Mouse (Mus musculus): ENCODE measurements around the gene Gm42688. TPM values are rescaled to one million over a fixed set of nuclear protein-coding genes. Genes with fewer than 3 reads are reported as not detected.

The Gm42688 gene
- polyA plus RNA-seq, 1 experiment from 2014 or later = 2.3 TPM

DNA sequence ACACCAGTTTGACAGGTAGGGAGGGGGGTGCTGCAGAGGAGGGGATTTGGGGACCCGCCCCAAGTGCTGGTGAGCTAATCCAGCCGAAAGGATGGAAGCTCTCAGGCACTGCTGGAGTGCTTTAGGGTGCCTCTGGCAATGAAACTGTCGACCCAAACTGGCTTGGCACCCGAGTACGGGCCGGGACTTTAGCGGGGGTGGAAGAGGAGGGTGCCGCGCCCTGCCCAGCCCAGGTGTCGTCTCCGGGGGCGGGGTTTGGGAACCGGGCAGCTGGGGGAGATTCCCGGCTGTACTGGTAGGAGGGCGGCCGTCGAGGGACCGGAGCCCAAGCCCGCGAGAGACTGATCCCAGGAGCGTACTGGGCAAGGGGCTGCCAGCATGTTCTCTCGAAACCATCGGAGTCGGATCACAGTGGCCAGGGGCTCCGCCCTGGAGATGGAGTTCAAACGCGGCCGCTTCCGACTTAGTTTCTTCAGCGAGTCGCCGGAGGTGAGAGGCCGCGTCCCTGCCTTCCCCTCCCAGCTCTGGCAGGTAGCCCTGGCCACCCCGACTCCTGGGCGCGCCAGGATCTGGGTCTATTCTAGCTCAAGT, 34.2 kb downstream of the Gm42688 start:
- Histone ChIP-seq H3K27me3 (peaks cover 25% of the 10 kb centered on the region), H3K9me3 (replicated peaks) (no peaks in the 10 kb centered on the region), H3K4me2 (peak overlapping the region; percentile 67), H3K9ac (peak overlapping the region; percentile 10; the same call in 1 of the 2 replicates), H3K4me3 (peak overlapping the region; percentile 10; the same call in 1 of the 2 replicates), H3K27ac (no peak overlapping the region), H3K4me1 (peaks cover 32% of the 10 kb centered on the region), H3K36me3 (ENCODE audit: poor library complexity, severe bottlenecking) (no peaks in the 10 kb centered on the region)
- 4% methylated on average over 35 of the region's 37 CpGs for WGBS
- ATAC-seq = no peak

DNA sequence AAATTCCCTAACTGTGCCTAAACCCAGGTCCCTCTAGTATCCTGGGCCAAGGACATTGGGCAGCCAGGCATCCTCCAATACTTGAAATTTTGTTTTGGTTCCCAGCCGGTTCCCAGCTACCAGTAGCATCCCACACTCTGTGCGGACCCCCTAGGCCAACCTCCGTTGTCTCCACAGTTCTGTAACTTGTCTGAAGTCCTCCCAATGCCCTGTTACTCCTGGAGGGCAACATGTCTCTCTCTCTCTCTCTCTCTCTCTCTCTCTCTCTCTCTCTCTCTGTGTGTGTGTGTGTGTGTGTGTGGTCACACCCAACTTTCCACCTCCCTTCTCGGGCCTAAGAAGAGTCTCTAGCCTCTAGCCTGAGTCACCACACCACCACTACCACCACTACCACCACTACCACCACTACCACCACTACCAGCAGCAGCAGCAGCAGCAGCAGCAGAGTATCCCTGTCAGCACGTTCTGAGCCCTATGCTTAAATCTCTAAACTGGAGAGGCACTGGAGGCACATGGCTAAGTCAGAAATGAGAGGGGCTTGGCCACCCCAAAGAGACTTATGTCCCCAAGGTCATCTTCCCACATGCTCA, 35.0 kb downstream of the Gm42688 start:
- peak overlapping the region; percentile 67 for H3K4me2 ChIP-seq
- peaks cover 25% of the 10 kb centered on the region for H3K27me3 ChIP-seq
- no peaks in the 10 kb centered on the region for H3K9me3 ChIP-seq (replicated peaks)
- peaks cover 32% of the 10 kb centered on the region for H3K4me1 ChIP-seq
- no peaks in the 10 kb centered on the region for H3K36me3 ChIP-seq (ENCODE audit: poor library complexity, severe bottlenecking)
- ATAC-seq = no peak
- H3K4me3 ChIP-seq = peak overlapping the region; percentile 41
- WGBS = 12% methylated on average over 5 of the region's 5 CpGs
- H3K9ac ChIP-seq = peak overlapping the region; percentile 70
- peak overlapping the region; percentile 78 for H3K27ac ChIP-seq

DNA sequence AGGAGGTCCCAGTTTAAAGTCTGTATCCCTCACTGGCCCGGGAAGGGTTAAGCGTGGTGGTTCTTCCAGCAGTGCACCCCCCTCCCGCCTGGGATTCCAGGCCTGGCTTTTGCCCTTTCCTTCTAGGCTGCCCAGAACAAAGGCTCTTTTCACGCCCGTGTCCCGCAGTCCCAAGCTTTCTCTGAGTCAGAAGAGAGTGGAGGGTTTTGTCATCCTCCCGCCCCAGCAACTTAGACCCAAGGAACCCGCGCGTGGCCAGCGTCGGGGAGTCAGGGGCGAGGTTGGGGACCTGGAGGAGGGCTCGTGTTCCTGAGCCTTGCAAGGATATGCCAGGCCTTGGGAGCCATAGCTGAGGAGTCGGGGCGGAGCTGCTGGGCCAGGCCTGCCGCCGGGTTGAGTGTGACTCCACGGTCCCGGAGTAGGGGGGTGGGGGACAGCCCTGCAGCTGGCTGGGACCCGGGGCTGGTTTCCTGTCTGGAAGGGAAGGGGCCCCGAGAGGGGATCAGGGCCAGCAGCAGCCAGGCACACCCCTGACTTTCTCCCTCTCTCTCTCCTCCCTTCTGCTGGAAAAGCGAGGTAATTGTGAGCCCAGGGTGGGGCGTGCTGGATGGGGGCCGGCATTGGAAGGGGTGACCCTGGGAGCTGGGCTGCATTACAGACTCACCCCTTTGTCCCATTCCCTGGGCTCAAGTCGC, 35.6 kb downstream of the Gm42688 start:
- ATAC-seq = peak; percentile 72
- peak overlapping the region; percentile 78 for H3K27ac ChIP-seq
- H3K4me1 ChIP-seq = peaks cover 36% of the 10 kb centered on the region
- H3K9me3 ChIP-seq (replicated peaks) = no peaks in the 10 kb centered on the region
- peak overlapping the region; percentile 41 for H3K4me3 ChIP-seq
- H3K27me3 ChIP-seq = peaks cover 26% of the 10 kb centered on the region
- peak overlapping the region; percentile 67 for H3K4me2 ChIP-seq
- H3K9ac ChIP-seq = peak overlapping the region; percentile 70
- 0% methylated on average over 24 of the region's 26 CpGs for WGBS
- H3K36me3 ChIP-seq (ENCODE audit: poor library complexity, severe bottlenecking) = no peaks in the 10 kb centered on the region

DNA sequence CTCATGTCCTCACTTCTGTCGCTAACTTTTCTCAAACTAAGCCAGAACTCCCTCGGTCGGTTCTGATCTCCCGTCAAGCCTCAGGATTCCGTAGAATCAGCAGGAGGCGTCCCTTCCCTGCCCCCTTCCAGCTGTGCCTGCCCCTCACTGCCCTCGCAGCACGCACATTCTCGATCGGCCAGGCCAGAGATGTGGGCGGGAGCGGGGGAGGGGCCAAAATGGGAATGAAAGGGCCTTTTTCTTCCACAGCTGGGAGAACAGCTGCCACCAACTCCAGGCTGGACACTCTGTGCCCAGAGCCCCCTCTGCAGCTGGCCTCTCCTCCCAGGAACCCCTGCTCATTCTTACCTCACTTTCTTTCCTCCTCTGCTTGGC, 36.1 kb downstream of the Gm42688 start:
- Histone ChIP-seq H3K27me3 (peaks cover 31% of the 10 kb centered on the region), H3K27ac (peak overlapping the region; percentile 78), H3K9me3 (replicated peaks) (no peaks in the 10 kb centered on the region), H3K4me2 (peak overlapping the region; percentile 67), H3K4me1 (peaks cover 41% of the 10 kb centered on the region), H3K4me3 (peak overlapping the region; percentile 41), H3K9ac (peak overlapping the region; percentile 70), H3K36me3 (ENCODE audit: poor library complexity, severe bottlenecking) (no peaks in the 10 kb centered on the region)
- WGBS = under 1% methylated on average over 12 of the region's 12 CpGs
- ATAC-seq = peak; percentile 59

DNA sequence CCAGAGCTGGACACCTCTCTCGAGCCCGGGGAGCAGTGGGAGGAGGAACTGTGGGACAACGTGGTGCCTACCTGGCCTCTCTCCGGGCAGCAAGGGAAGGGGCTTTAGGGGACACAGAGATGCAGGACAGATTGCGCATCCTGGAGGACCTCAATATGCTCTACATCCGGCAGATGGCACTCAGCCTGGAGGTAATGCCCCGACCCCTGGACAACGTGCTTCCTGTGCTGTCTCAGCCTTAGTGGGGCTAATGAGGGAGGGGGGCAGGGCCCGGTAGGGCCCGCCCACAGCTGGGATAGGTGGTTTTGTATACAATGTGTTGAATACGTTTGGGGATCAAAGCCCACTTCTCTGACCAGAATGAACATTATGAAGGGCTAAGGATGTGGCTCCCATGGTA, 36.6 kb downstream of the Gm42688 start:
- Histone ChIP-seq H3K4me3 (peak overlapping the region; percentile 41), H3K9me3 (replicated peaks) (no peaks in the 10 kb centered on the region), H3K4me1 (peaks cover 41% of the 10 kb centered on the region), H3K36me3 (ENCODE audit: poor library complexity, severe bottlenecking) (no peaks in the 10 kb centered on the region), H3K27ac (peak overlapping the region; percentile 78), H3K9ac (peak overlapping the region; percentile 70), H3K4me2 (peak overlapping the region; percentile 67), H3K27me3 (peaks cover 32% of the 10 kb centered on the region)
- peak; percentile 10; the same call in 1 of the 2 replicates for ATAC-seq
- 2% methylated on average over 11 of the region's 11 CpGs for WGBS

DNA sequence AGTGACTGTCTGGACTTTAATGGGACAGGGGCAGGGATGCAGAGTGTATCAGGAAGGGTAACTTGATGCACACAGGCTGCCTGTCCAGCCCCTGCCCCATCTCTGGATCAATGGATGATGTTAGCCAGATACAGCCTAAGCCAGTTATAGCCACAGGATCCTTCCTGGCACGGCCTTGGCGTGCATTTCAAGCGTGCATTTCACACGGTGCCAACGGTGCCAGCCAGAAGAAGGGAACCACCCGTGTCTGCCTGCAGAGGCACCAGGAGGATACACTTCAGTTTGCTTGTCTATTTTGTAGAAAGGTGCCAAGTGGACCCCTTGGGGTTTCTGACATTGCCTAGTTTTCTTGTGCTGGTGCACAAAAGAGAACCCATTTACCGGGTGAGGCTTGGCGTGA, 38.6 kb downstream of the Gm42688 start:
- Histone ChIP-seq H3K27me3 (peaks cover 24% of the 10 kb centered on the region), H3K9me3 (replicated peaks) (no peaks in the 10 kb centered on the region), H3K36me3 (ENCODE audit: poor library complexity, severe bottlenecking) (no peaks in the 10 kb centered on the region), H3K4me2 (no peak overlapping the region), H3K4me3 (no peak overlapping the region), H3K9ac (no peak overlapping the region), H3K4me1 (peaks cover 41% of the 10 kb centered on the region), H3K27ac (no peak overlapping the region)
- WGBS = 93% methylated on average over 8 of the region's 8 CpGs
- no peak for ATAC-seq

DNA sequence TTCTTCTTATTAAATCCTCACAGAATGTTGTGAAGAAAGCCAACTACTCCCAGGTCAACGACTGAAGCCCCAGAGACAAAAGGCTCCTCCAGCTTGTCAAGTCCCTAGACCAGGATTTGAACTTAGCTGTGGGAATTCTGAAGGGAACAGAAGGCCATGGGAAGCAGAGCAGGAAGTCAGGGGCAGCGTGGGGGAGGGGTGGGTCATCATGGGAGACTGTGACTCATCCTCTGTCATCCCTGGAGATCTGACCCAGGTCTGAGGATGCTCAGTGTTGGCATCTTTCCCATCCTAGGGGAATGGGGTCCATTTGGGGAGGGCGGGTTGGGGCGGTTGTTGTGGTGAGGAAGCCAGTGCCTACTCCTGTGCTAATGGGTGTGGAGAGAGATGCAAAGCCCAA, 40.2 kb downstream of the Gm42688 start:
- Histone ChIP-seq H3K9ac (peak overlapping the region; percentile 62), H3K4me3 (no peak overlapping the region)
- WGBS = 31% methylated on average over 4 of the region's 4 CpGs

DNA sequence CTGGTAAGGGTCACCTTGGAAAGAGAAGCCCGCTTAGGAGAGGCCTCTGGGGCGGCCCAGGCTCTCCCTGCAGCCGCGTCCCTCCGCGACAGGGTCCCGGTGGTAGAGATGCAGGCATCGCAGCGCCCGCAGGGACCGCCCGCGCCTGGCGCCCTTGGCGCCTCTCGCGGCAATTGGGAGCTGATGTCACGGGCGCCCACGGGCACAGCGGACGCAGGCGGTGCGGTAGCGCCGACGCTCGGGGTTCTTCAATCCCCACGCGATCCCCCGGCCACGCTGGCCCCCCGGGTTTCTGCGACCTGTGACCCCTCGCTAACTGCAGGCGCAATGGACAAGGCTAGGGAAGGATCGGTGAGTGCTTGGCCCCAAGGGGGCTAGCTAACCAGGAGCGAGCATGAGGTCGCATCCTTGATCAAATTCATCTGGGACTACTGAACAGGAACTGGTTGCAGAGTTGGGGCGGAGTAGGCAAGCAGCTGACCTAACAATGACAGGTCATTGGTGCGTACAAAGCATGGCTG, 40.9 kb downstream of the Gm42688 start:
- Histone ChIP-seq H3K4me1 (peaks cover 23% of the 10 kb centered on the region), H3K27ac (no peak overlapping the region), H3K36me3 (ENCODE audit: poor library complexity, severe bottlenecking) (no peaks in the 10 kb centered on the region), H3K27me3 (peaks cover 7% of the 10 kb centered on the region), H3K4me3 (peak overlapping the region; percentile 34), H3K9me3 (replicated peaks) (no peaks in the 10 kb centered on the region), H3K4me2 (peak overlapping the region; percentile 65), H3K9ac (peak overlapping the region; percentile 62)
- 4% methylated on average over 41 of the region's 41 CpGs for WGBS
- ATAC-seq = no peak

More for the DNA sequence above, 40.2 kb downstream of the Gm42688 start:
- Histone ChIP-seq H3K36me3 (ENCODE audit: poor library complexity, severe bottlenecking) (no peaks in the 10 kb centered on the region), H3K4me1 (peaks cover 30% of the 10 kb centered on the region), H3K27me3 (peaks cover 8% of the 10 kb centered on the region), H3K4me2 (peak overlapping the region; percentile 65), H3K9me3 (replicated peaks) (no peaks in the 10 kb centered on the region), H3K27ac (no peak overlapping the region)
- no peak for ATAC-seq

DNA sequence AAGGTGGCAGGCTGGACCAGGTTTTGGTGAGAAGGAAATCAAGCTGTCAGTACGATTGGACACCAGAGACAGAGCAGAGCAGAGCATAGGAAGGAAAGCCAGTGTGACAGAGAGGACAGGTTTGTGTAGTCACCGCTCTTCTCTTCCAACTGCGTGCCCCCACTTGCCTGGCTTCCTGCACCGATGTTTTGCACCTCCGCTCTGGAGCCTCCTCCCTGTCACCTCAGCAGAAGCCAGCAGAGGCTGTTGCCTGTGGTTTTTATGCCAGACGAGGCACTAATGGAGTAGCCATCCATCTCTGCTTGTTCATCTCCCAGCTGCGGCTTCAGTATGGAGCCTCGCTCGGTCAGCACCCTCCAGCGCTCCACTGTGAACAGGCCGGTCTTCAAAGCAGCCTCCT, 41.5 kb downstream of the Gm42688 start:
- no peak overlapping the region for H3K9ac ChIP-seq
- no peak for ATAC-seq
- H3K27me3 ChIP-seq = peaks cover 7% of the 10 kb centered on the region
- H3K4me1 ChIP-seq = peaks cover 17% of the 10 kb centered on the region
- H3K36me3 ChIP-seq (ENCODE audit: poor library complexity, severe bottlenecking) = 0 out of 2 replicates have a peak, but pooled peaks cover under 1% of the 10 kb centered on the region
- 60% methylated on average over 11 of the region's 11 CpGs for WGBS
- no peaks in the 10 kb centered on the region for H3K9me3 ChIP-seq (replicated peaks)
- H3K27ac ChIP-seq = no peak overlapping the region
- H3K4me3 ChIP-seq = no peak overlapping the region
- H3K4me2 ChIP-seq = peak overlapping the region; percentile 65; the same call in 1 of the 2 replicates

DNA sequence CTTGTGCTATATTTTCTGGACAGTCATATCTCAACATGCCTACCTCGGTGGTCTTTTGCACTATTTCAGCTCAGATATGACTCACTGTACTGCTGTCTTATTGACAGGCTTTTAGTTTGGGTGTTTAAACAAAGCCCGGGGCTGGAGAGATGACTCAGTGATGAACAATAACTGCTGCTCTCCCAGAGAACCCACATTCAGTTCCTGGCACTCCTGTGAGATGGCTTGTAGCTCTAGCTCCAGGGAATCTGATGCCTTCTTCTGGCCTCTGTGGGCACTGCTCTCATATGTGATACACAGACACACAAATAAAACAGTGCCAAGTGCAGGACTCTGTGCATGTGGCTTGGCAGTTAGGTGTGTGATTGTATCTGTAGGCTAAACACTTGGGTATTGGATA, 43.8 kb downstream of the Gm42688 start:
- Histone ChIP-seq H3K36me3 (ENCODE audit: poor library complexity, severe bottlenecking) (peaks cover 14% of the 10 kb centered on the region; the same call in 1 of the 2 replicates), H3K9ac (no peak overlapping the region), H3K27me3 (peaks cover 7% of the 10 kb centered on the region), H3K4me2 (no peak overlapping the region), H3K9me3 (replicated peaks) (no peaks in the 10 kb centered on the region), H3K4me1 (peaks cover 9% of the 10 kb centered on the region), H3K4me3 (no peak overlapping the region), H3K27ac (no peak overlapping the region)
- WGBS = 86% methylated on average over 2 of the region's 2 CpGs
- ATAC-seq = no peak

DNA sequence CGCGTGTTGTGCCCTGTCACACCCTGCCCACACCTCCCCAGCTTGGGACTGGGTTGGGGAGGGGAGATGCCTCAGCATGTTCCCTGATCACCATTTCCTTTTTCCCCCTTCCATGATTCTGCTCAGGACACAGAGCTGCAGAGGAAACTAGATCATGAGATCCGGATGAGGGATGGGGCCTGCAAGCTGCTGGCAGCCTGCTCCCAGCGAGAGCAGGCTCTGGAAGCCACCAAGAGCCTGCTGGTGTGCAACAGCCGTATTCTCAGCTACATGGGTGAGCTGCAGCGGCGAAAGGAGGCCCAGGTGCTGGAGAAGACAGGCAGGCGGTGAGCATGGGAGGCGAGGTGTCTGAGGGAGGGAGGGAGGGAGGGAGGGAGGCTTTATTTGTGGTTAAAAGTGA, 44.4 kb downstream of the Gm42688 start:
- ATAC-seq = no peak
- WGBS = 76% methylated on average over 9 of the region's 9 CpGs
- no peak overlapping the region for H3K27ac ChIP-seq
- no peak overlapping the region for H3K4me3 ChIP-seq
- no peak overlapping the region for H3K9ac ChIP-seq
- peaks cover 7% of the 10 kb centered on the region for H3K27me3 ChIP-seq
- no peak overlapping the region for H3K4me2 ChIP-seq
- no peaks in the 10 kb centered on the region for H3K9me3 ChIP-seq (replicated peaks)
- H3K4me1 ChIP-seq = peaks cover 9% of the 10 kb centered on the region
- H3K36me3 ChIP-seq (ENCODE audit: poor library complexity, severe bottlenecking) = peaks cover 17% of the 10 kb centered on the region

DNA sequence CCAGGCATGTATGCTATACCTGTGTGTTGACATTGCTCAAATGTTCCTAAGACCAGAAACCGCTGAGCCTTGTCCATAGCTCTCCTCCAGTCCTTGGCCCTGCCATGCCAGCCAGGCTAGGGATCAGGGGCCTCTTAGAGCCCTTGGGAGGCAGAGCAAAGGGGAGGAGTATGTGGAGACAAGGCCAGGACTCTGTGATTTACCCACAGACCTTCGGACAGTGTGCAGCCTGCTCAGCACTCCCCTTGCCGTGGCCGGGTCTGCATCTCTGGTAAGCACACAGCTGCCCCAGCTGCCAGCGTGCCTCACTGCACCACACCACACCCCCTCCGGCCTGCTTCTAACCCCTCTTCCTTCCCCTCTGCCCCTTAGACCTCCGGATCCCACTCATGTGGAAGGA, 45.9 kb downstream of the Gm42688 start:
- Histone ChIP-seq H3K27ac (no peak overlapping the region), H3K9ac (no peak overlapping the region), H3K4me2 (no peak overlapping the region), H3K4me1 (peaks cover 8% of the 10 kb centered on the region), H3K27me3 (peaks cover 3% of the 10 kb centered on the region), H3K4me3 (no peak overlapping the region), H3K36me3 (ENCODE audit: poor library complexity, severe bottlenecking) (peaks cover 30% of the 10 kb centered on the region), H3K9me3 (replicated peaks) (no peaks in the 10 kb centered on the region)
- no peak for ATAC-seq
- 56% methylated on average over 7 of the region's 7 CpGs for WGBS

Measured in forebrain, embryonic 13.5 days (tissue).